Mouse (Mus musculus) mouse embryonic stem cell (cell line): ENCODE data around the gene 1700003E16Rik.

Experiments used
- in situ Hi-C, 2 experiments: fragments of 300-500 bp; cut with MboI; formaldehyde crosslinking; loops; 1 replicate in 1 of 2; 3 replicates in 1 of 2; pipeline ENCODE4 v1.14.3; 2019 to 2020; ENCODE audit warnings: low sequenced_read_pairs in 2 of 2, low pct_unique_long_range_greater_than_20kb in 1 of 2, mixed read lengths in 1 of 2; ENCODE audit not compliant: unreplicated experiment in 1 of 2

Gene 1700003E16Rik

DNA sequence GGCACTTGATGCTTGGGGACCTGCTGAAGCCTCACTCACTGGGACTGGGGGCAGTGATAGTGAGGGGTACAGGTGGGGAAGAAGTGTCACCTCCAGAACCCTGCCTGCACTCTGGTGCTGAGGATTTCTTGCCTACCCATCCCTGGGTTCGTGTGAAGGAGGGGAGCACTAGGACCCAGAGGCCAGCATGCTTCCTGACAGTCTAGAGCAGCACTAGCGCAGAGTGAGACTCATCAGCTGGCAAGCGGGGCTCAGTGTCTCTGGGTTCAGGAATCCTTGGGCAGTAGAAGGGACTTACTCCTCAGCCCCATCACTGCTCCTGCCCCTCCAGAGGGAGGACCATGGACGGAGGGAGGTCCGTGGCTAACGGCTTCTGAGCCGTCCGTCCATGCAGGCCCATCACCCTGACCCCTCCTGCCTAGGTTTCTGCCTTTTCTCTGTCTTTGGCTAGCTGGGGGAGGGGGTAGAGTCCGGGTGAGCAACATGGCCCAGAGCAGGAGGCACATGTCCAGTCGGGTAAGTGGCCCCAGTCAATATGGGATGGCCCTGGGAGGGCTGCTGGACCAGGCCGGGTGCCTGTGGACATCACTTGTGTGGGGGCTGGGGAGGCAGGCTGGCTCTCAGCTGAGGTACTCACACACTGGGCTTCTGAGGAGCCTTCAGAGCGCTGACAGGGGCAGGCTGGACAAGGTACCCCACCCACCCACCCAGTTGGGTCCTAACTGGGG lies 23.4 kb downstream of the 1700003E16Rik start:
- in situ Hi-C loops: no loop called here

DNA sequence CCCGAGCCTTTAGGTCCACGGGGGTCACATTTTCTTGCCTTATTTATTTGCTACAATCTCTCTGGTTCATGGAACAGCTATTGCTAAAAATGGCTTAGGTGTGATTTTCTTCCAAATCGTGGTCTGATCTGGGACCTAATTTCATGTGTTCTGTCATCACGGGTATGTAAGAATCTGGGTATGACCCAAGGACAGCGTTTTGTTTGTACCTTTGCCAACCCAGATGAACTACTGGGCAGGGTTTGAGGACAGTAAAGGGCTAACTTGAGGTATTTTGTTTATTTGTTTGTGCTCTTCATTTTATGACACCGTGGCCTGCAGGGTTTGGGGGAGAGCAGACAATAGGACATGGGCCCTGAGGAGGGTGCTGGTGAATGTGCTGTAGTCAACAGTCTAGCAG lies 24.4 kb downstream of the 1700003E16Rik start:
- in situ Hi-C loops: no loop called here

DNA sequence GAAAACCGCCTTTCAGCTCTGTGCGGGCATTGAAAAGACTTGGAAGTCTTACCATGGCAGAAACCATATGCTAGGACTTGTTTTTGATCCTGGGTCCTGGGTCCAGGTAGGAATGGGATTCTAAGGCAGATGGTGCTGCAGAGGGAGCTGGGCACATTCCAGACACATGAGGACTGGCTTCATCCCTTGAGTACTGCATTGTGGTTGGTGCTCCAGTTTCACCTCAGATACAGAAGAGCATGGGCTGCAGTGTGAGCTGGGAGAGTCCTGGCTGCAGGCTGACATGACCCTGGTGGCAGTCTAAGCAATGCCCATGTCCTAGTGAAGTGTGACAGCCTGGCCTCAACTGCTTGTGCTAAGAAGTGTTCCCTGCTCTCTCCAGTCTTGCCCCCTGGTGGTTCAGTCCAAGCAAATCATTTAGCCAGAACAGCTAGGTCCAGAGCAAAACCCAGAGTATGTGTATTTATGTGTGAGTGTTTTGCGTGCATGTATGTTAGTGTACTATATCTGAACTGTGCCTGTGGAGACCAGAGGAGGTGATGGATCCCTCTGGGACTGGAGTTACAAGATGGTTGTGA lies 28.7 kb downstream of the 1700003E16Rik start:
- in situ Hi-C loops: no loop called here

DNA sequence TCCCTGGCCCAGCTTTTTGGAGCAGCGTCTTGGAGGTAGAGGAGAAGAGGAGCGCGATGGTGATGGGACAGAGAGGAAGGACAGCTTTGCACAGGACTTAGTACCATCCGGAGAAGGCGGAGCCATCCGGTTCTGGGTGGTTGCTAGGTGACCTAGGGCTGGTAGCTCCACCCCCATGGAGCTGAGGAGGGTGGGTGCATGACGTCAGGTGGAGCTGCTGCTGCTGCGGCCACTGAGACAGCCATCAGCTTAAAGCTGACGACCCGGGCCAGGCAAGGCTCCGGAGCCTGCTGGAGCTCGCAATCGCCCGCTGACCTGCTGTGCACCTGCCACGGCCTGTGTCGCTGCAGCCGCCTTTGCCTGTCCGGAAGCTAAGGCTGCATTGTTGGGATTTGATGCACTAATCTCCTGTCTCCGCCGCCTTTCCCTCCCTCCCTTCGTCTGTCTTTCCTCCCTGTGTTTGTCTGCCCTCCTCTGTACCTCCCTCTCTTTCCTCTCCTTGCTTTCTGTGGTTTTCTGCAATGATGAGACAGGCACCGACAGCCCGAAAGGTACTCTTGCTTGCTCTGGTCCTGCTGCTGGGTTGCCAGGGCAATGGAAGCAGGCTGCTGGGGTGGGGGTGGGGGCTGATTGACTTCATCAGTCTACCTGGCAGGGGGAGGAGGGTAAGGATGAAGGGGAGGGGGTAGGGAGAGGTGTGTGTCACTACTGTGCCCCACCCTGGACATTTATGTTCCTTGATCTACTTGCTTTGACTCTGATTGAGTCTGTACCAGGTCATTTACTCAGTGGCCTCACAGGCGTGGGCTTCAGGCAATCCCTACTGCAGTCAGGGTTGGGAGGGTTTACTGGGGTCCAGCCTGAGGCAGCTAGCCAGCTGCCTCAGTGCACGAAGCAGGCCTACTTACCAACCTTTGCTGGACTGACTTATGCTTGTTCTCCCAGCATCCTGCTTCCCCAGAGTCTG lies 30.0 kb downstream of the 1700003E16Rik start:
- in situ Hi-C loops: no loop called here

DNA sequence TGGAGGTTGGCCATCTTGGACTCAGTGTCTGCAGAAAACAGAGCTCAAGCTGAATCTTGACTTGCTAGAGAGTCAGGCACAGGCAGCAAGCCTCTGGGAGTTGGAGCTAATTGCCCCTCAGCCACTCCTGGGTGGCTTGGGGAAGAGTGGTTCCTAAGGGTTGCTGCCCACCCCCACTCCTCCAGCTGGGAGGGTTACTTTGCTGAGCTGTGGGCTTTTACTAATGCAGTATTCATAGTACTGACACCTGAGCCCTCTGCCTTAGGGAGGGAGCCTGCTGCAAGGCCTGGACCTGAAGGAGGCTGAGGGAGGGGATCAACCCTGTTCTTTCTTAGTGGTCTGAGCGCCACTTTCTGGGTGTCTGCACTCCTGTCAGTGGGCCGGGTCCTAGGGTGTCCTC lies 30.7 kb downstream of the 1700003E16Rik start:
- in situ Hi-C loops: no loop called here

DNA sequence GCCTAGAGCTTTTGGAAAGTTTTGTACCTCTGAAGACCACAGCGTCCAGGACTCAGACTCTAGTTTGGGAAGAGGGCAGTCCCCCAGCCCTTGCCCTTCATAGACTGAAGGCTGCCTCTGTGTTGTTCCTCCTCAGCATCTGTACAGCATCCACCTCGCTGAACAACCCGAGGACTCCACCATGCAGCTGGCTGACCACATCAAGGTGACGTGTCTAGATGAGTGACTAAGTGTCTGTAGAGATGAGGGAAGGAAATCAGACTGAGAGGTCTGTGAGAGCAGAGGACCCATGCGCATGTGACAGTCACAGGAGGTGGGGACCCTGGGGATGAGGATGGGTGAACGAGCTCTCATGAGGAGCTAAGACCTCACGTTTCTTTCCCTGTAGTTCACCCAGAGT lies 37.4 kb downstream of the 1700003E16Rik start:
- in situ Hi-C loops: no loop called here

DNA sequence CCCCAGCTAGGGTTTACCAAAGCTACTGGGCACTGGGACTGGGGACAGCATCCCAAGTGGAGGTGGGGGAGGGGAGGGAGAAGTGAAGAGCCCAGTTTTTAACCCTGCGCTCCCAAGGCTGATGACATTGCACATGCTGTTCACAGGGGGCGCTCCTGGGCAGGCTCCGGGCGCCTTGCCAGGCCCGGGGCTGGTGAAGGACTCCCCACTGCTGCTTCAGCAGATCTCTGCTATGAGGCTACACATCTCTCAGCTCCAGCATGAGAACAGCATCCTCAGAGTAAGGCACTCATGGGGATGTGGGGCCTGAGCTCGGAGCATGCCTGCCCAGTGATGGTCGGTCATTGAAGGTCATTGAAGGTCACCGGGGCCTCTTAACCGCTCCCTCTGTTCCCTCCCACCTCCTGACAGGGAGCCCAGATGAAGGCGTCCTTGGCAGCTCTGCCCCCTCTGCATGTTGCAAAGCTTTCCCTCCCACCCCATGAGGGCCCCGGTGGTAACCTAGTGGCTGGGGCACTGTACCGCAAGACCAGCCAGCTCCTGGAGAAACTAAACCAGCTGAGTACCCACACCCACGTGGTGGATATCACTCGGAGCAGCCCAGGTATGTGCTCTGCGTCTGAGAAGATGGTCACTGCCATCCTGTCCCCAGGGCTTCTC lies 41.3 kb downstream of the 1700003E16Rik start:
- in situ Hi-C loops: no loop called here

DNA sequence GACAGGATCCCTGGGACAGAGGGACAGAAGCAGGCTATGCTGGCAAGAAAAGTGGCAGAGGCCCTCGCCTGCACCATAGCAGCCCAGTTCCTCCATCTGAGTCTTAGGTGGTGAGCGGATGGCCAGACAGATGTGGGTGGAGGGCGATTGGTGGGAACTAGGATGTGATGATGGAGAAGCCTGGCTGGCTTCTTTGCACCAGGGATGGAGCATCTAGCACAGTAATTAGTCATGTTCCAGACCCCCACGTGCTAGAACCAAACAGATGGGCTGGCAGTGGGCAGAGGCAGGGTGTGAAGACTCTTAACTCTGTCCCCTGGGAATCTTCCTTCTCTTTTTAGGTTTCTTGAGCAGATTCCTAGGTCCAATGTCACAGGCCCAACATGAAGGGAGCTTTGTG lies 47.1 kb downstream of the 1700003E16Rik start:
- in situ Hi-C loops: no loop called here

DNA sequence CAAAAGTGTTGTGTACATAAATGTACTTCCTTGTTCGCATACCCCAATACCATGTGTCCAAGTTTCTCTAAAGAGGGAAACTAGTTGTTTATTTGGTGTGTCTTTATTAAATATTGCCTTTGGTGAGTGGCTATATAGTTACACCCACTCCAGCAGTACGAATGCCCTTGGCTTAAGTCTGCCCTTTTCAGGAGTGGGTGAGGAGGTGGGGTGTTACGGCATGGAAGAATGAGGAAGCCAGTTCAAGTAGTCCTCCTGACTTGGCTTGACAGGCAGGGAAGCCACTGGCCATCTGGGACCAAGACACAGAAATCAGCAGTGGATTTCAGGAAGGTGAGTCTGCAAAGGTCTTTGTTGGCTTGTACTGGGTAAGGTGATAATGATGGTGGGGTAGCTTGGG lies 49.6 kb downstream of the 1700003E16Rik start:
- in situ Hi-C loops: no loop called here

DNA sequence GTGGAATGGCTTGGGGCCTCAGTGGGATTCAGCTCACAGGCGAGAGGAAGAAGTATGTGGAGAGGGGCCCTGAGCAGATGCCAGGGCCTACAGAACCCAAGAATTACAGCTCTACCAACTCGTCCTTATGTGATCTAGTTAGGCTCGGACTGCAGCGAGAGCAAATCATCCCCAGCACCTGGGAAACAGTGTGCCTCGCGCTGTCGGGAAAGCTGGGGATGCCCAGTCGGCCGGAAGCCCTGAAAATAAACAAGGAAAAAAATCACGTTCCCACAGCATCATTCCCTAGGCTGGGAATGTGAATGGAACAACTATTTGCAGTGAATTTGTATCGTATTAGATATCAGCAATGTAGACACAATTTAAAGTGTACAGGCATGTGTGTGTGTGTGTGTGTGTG lies 50.1 kb downstream of the 1700003E16Rik start:
- in situ Hi-C loops: no loop called here

DNA sequence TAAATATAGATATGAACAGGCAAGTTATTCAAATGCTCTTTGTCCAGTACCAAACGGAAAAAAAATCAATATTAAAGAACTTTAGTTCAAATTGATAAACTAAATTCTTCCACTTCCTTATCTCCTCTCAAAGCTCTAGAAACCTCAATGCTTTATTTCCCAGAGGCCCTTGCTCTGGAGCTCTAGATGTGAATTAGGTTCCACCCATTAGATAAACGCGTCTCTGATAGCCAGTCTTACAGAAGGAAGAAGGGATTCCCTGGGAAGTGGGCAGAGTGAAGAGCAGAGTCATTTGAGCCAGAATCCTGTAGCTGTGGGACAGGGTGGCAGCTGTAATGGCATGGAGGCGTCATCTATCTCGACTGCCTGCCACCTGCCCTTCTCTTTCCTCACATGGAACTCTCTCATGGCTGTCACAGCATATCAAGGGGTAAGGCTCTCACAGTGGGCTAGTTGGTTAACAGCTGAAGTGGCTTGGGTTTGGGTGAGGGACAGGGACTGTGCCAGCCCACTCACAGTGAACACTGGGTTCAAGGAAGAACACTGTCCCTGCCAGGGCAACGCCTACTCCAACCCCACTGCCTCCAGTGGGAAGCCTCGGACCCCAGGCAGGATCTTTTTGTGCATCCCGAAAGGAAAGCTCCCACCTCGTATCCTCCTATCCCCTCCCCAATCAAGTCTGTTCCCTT lies 51.3 kb downstream of the 1700003E16Rik start:
- in situ Hi-C loops: no loop called here

DNA sequence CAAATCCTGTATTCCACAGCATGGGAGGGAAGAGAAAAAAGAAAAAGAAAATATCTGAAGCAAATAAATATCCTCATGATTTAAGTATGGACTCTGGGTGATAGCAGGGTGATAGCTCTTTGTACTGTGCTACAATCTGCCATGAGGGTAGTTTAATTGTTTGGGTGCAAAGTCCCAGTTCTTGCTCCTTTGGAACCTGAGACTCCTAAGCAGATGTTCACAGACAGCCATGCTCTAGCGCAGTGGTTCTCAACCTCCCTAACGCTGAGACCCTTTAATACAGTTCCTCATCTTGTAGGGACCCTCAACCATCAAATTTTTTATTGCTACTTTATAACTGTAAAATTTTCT lies 51.8 kb downstream of the 1700003E16Rik start:
- in situ Hi-C loops: no loop called here

DNA sequence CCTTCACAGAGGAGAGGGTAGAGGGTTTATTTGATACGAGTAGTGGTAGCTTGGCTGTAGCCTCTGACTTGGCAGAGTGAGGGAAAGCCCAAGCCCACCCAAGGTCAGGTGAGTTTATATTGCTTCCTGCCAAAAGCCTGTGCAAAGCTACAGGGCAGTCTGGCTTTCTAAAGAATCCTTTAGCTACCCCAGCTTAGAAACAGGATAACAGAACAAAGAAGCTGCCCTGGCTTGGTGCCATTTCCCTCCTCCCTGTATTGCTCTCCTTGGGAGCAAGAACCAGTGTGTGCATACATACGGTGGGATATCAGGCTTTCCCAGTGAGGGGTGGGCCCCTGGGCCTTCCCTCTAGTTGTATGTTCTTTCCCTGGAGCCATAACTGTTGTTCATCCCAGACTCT lies 54.3 kb downstream of the 1700003E16Rik start:
- in situ Hi-C loops: loop anchor here (5.0 kb wide), 1 partner anchor 57 kb away; no protein-coding TSS in a partner anchor

DNA sequence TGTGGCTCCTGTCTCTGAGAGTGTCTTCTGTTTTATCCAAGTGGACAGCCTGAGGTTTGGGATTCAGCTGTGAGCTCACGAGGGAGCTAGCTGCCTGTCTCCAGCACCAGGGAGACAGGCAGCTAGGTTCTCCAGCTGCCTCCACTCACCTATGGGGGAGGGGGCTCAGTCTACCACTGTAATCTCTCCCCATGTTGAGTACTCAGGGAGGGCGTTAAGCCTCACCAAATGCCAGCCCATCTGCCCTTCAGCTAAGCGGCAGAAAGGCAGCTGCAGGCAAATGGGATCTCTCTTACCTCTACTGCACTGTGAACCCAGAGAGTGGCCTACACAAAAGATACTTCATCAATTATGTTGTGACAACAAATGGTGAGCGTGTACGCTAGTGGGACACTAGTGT lies 55.3 kb downstream of the 1700003E16Rik start:
- in situ Hi-C loops: loop anchor here (5.0 kb wide), 1 partner anchor 56 kb away; no protein-coding TSS in a partner anchor
